Mouse (Mus musculus): Measurements from ENCODE around the gene Slc25a40. TPM values are rescaled to one million over a fixed set of nuclear protein-coding genes. Genes with fewer than 3 reads are reported as not detected.

Gene Slc25a40
- total and polyA plus RNA-seq, 2 experiments from 2014 or later = 7.7 to 11.7 TPM

DNA sequence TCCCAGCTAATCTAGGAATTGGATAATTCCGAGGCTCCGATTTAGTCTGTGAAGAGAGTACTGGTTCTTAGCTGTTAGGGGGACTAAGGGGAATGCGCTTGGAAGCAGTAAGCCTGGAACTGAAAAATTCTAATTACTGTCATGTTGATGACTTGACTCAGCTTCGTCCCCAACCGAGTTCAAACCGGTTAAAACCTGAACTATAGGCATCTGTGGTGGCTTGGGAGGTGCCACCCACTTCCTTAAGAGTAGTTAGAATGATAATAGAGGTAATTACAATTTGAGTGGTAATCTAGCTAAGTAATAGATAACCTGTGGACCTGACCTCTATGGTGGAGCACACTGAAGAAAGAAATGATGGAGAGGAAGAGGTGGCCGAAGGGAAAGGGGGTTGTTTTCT is 1.5 kb downstream of the Slc25a40 start:
- 35% methylated on average over 7 of the region's 7 CpGs for WGBS
- peak overlapping the region; percentile 91 for H3K4me3 ChIP-seq (ENCODE audit: low read depth, low read length)
- peaks cover 9% of the 10 kb centered on the region; the same call in 1 of the 2 replicates for H3K36me3 ChIP-seq (replicated peaks; ENCODE audit: control insufficient read depth, insufficient read depth, low read length)
- TF ChIP-seq CTCF (IDR thresholded peaks at IDR 0.05; ENCODE audit: low read depth) (no peak), EP300 (IDR thresholded peaks at IDR 0.05; ENCODE audit: low read depth) (no peak)
- H3K27ac ChIP-seq (ENCODE audit: low read depth) = no peak overlapping the region
- H3K4me2 ChIP-seq (ENCODE audit: low read depth, low read length) = peak overlapping the region; percentile 79
- ATAC-seq (ENCODE audit: insufficient read depth, low read depth) (no peak), DNase-seq (ENCODE audit: low spot score) (no peak)
- H3K4me1 ChIP-seq (ENCODE audit: control insufficient read depth, insufficient read depth) = peaks cover 7% of the 10 kb centered on the region
- H3K9ac ChIP-seq (replicated peaks; ENCODE audit: low read depth, low read length) = peak overlapping the region; percentile 42
- H3K9me3 ChIP-seq (replicated peaks; ENCODE audit: control insufficient read depth, low read length) = no peaks in the 10 kb centered on the region
- no peaks in the 10 kb centered on the region for H3K27me3 ChIP-seq (ENCODE audit: control insufficient read depth, insufficient read depth, low read length)

DNA sequence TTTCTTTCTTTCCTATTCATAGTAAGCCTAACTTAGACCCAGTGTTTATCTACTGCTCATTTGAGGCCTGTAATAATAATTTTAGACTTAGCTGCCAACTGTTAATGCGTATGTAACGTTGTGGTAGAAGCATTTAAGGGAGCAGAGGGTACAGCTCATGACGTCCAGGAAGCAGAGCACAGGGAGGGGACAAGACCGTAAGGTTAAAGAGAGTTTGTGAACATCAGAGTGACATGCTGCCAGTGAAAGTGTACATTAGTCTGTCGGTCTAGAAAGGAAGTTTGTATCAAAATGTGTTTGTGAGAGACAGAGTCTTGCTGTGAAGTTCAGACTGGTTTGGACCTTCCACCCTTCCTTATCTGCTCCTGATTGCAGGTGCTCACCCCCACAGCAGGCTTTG is 3.2 kb downstream of the Slc25a40 start:
- H3K9ac ChIP-seq (replicated peaks; ENCODE audit: low read depth, low read length) = no peak overlapping the region
- H3K4me2 ChIP-seq (ENCODE audit: low read depth, low read length) = no peak overlapping the region
- H3K4me1 ChIP-seq (ENCODE audit: control insufficient read depth, insufficient read depth) = peaks cover 7% of the 10 kb centered on the region
- 58% methylated on average over 5 of the region's 5 CpGs for WGBS
- no peak for ATAC-seq (ENCODE audit: insufficient read depth, low read depth)
- no peak overlapping the region for H3K4me3 ChIP-seq (ENCODE audit: low read depth, low read length)
- no peak for DNase-seq (ENCODE audit: low spot score)
- H3K27ac ChIP-seq (ENCODE audit: low read depth) = no peak overlapping the region
- H3K27me3 ChIP-seq (ENCODE audit: control insufficient read depth, insufficient read depth, low read length) = no peaks in the 10 kb centered on the region
- H3K9me3 ChIP-seq (replicated peaks; ENCODE audit: control insufficient read depth, low read length) = no peaks in the 10 kb centered on the region
- H3K36me3 ChIP-seq (replicated peaks; ENCODE audit: control insufficient read depth, insufficient read depth, low read length) = no peaks in the 10 kb centered on the region
- no peak for TF ChIP-seq EP300 (IDR thresholded peaks at IDR 0.05; ENCODE audit: low read depth)
- no peak for TF ChIP-seq CTCF (IDR thresholded peaks at IDR 0.05; ENCODE audit: low read depth)

DNA sequence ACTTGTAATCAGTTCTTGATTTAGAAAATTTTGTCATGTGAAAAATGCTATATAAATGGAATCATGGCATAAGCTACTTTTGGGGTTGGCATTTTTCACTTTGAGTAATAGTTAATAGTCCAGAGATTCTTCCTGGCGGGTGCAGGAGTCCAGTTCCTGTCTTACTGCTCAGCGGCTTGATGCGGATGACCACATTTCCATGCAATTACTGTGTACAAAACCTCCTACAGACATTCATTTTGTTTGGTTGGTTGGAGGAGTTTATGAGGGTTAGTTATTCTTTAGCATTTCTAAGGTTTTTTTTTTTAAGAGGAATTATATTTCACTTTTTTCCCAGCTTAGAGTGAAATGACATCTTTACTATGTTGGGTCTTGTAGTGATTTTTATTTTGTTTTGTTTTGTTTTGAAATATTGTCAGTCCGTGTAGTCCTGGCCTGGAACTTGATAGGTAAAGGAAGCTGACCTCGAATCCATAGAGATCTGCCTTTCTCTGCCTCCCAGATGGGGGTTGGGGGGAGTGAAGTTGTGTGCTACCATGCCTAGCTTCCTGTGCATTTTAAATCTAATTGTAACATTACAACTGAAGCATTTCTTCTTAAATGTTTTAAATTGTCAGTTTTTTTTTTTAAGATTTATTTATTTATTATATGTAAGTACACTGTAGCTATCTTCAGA is 15.0 kb downstream of the Slc25a40 start:
- H3K4me1 ChIP-seq (ENCODE audit: control insufficient read depth, insufficient read depth) = no peaks in the 10 kb centered on the region
- no peak overlapping the region for H3K27ac ChIP-seq (ENCODE audit: low read depth)
- no peaks in the 10 kb centered on the region for H3K9me3 ChIP-seq (replicated peaks; ENCODE audit: control insufficient read depth, low read length)
- H3K4me3 ChIP-seq (ENCODE audit: low read depth, low read length) = no peak overlapping the region
- H3K27me3 ChIP-seq (ENCODE audit: control insufficient read depth, insufficient read depth, low read length) = no peaks in the 10 kb centered on the region
- no peak overlapping the region for H3K4me2 ChIP-seq (ENCODE audit: low read depth, low read length)
- H3K9ac ChIP-seq (replicated peaks; ENCODE audit: low read depth, low read length) = no peak overlapping the region
- peaks cover 6% of the 10 kb centered on the region; the same call in 1 of the 2 replicates for H3K36me3 ChIP-seq (replicated peaks; ENCODE audit: control insufficient read depth, insufficient read depth, low read length)
- ATAC-seq (ENCODE audit: insufficient read depth, low read depth) (no peak), DNase-seq (ENCODE audit: low spot score) (no peak)
- whole genome bisulfite sequencing = 92% methylated on average over 5 of the region's 5 CpGs
- TF ChIP-seq CTCF (IDR thresholded peaks at IDR 0.05; ENCODE audit: low read depth) (no peak), EP300 (IDR thresholded peaks at IDR 0.05; ENCODE audit: low read depth) (no peak)

DNA sequence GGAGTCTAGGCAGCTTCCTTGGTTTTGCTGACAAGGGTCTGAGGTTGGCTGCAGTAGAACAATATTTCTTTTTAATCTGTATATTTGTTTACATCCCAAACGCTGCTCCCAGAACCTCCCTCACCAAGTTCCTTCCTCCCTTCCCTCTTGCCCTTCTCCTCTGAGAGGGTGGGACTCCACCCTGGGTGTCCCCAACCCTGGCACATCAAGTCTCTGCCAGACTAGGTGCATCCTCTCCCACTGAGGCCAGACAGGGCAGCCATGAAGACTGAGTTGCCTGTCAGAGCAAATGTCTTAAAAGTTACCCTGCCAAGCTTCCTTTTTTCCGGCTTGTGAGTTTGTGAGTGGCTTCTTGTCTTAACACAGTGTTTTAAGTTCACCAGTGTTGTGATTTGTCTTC is 16.4 kb downstream of the Slc25a40 start:
- H3K9me3 ChIP-seq (replicated peaks; ENCODE audit: control insufficient read depth, low read length) = no peaks in the 10 kb centered on the region
- H3K9ac ChIP-seq (replicated peaks; ENCODE audit: low read depth, low read length) = no peak overlapping the region
- ATAC-seq (ENCODE audit: insufficient read depth, low read depth) (no peak), DNase-seq (ENCODE audit: low spot score) (no peak)
- TF ChIP-seq EP300 (IDR thresholded peaks at IDR 0.05; ENCODE audit: low read depth) = no peak
- TF ChIP-seq CTCF (IDR thresholded peaks at IDR 0.05; ENCODE audit: low read depth) = no peak
- H3K4me3 ChIP-seq (ENCODE audit: low read depth, low read length) = no peak overlapping the region
- no peaks in the 10 kb centered on the region for H3K4me1 ChIP-seq (ENCODE audit: control insufficient read depth, insufficient read depth)
- no peak overlapping the region for H3K27ac ChIP-seq (ENCODE audit: low read depth)
- H3K36me3 ChIP-seq (replicated peaks; ENCODE audit: control insufficient read depth, insufficient read depth, low read length) = peaks cover 6% of the 10 kb centered on the region; the same call in 1 of the 2 replicates
- no peaks in the 10 kb centered on the region for H3K27me3 ChIP-seq (ENCODE audit: control insufficient read depth, insufficient read depth, low read length)
- H3K4me2 ChIP-seq (ENCODE audit: low read depth, low read length) = no peak overlapping the region
- WGBS = 69% methylated on average over 2 of the region's 2 CpGs

DNA sequence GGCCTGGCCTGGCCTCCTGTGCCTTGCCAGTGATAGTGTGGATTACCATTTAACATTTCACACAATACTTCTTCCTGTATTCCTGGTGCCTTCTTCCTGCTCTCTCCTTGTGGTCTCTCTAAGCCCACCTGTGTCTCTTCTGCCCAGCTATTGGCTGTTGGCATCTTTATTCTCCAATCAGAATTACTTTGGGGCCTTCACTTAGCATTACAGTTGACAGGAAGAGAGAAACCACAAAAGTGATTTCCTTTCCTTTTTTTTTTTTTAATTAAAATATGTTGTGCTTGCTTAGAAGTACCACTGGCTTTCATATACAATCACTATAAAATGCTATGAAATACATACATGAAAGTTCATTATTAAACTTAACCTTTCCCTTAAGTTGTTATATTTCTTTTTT is 32.9 kb downstream of the Slc25a40 start:
- no peak overlapping the region for H3K27ac ChIP-seq (ENCODE audit: low read depth)
- no peak overlapping the region for H3K4me3 ChIP-seq (ENCODE audit: low read depth, low read length)
- DNase-seq (ENCODE audit: low spot score) = no peak
- no peak overlapping the region for H3K9ac ChIP-seq (replicated peaks; ENCODE audit: low read depth, low read length)
- no peaks in the 10 kb centered on the region for H3K27me3 ChIP-seq (ENCODE audit: control insufficient read depth, insufficient read depth, low read length)
- TF ChIP-seq EP300 (IDR thresholded peaks at IDR 0.05; ENCODE audit: low read depth) = no peak
- no peak for TF ChIP-seq CTCF (IDR thresholded peaks at IDR 0.05; ENCODE audit: low read depth)
- no peaks in the 10 kb centered on the region for H3K9me3 ChIP-seq (replicated peaks; ENCODE audit: control insufficient read depth, low read length)
- no peak overlapping the region for H3K4me2 ChIP-seq (ENCODE audit: low read depth, low read length)
- 0 out of 2 replicates have a peak, but pooled peaks cover 8% of the 10 kb centered on the region for H3K36me3 ChIP-seq (replicated peaks; ENCODE audit: control insufficient read depth, insufficient read depth, low read length)
- H3K4me1 ChIP-seq (ENCODE audit: control insufficient read depth, insufficient read depth) = no peaks in the 10 kb centered on the region
- no peak for ATAC-seq (ENCODE audit: insufficient read depth, low read depth)

DNA sequence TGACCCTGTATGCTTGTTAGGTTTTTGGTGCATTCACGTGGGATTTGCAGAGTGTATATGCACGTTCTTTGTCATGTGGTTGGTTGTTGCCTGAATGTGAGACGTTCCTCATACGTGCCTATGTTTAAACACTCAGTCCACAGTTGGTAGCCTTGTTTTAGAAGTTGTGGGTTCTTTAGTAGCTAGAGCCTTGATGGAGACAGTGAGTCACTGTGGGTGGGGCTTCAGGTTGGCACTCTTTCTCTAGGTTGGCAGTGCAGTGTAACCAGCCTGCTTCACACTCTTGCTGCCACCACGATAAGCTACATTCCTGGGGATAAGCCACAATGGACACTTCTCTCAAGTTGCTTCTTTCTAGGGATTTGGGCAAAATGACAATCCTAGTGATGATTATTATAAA is 33.9 kb downstream of the Slc25a40 start:
- no peak overlapping the region for H3K4me3 ChIP-seq (ENCODE audit: low read depth, low read length)
- no peak for DNase-seq (ENCODE audit: low spot score)

More for the DNA sequence above, 33.9 kb downstream of the Slc25a40 start:
- no peak overlapping the region for H3K27ac ChIP-seq (ENCODE audit: low read depth)
- no peak overlapping the region for H3K4me2 ChIP-seq (ENCODE audit: low read depth, low read length)
- H3K27me3 ChIP-seq (ENCODE audit: control insufficient read depth, insufficient read depth, low read length) = no peaks in the 10 kb centered on the region
- H3K36me3 ChIP-seq (replicated peaks; ENCODE audit: control insufficient read depth, insufficient read depth, low read length) = 0 out of 2 replicates have a peak, but pooled peaks cover 8% of the 10 kb centered on the region
- no peak overlapping the region for H3K9ac ChIP-seq (replicated peaks; ENCODE audit: low read depth, low read length)
- WGBS = 76% methylated on average over 5 of the region's 5 CpGs
- no peaks in the 10 kb centered on the region for H3K4me1 ChIP-seq (ENCODE audit: control insufficient read depth, insufficient read depth)
- H3K9me3 ChIP-seq (replicated peaks; ENCODE audit: control insufficient read depth, low read length) = no peaks in the 10 kb centered on the region
- no peak for TF ChIP-seq EP300 (IDR thresholded peaks at IDR 0.05; ENCODE audit: low read depth)
- no peak for TF ChIP-seq CTCF (IDR thresholded peaks at IDR 0.05; ENCODE audit: low read depth)
- ATAC-seq (ENCODE audit: insufficient read depth, low read depth) = no peak
